Mouse (Mus musculus): Measurements from ENCODE around the gene Lancl3.

Gene Lancl3

DNA sequence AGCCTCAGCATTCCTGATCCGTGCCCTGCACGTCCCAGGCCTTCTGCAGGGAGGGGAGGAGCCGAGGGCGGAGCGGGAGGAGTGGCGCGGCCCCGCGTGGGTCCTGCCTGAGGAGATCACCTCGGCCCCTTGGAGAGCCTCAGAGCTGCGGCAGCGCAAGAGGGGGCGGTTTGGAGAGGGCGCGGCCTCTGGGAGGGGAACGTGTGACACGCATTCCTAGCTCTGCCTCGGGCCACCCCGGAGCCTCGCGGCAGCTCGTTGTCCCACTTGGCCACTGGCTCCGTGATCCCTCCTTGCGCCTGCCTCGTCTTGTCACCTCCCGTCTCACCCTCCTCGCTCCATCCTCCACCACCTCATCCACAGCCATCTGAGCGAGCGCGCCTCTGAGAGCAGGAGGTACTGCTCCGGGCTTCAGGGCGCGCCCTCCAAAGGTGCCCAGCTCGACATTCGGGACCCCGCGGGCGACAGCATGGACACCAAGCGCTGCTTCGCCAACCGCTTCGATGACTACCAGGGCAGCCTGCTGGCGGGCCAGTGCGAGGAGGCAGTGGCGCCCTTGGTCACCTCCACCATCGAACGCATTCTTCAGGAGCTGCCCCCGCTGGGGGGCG is at the start of gene Lancl3:
Gene Lancl3 (plus strand): TSS at position 142 of the 611 bp plus-strand sequence.
- peak in 1 of 2 experiments; percentile 13 for DNase-seq (ENCODE audit: low spot score in 2 of 2)

DNA sequence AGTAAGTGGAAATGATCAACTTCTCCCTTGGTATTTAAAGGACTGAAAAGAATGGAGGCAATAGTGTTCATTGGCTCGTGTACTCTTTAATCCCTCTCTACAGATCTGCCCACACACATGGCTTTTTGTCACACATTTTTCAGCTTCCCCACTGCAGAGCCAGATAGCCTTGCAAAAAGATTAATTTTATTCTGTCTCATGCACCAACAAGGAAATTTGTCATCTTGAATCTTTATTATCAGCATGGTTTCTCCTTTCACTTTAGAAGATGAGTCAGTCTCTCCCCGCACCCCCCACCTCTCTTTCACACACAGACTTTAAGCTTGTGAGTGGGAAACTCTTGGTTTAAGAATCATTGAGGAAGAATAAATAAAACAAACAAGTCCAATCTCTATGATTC is 20.7 kb upstream of the Lancl3 start:
- no peak for DNase-seq (ENCODE audit: low spot score in 2 of 2)

DNA sequence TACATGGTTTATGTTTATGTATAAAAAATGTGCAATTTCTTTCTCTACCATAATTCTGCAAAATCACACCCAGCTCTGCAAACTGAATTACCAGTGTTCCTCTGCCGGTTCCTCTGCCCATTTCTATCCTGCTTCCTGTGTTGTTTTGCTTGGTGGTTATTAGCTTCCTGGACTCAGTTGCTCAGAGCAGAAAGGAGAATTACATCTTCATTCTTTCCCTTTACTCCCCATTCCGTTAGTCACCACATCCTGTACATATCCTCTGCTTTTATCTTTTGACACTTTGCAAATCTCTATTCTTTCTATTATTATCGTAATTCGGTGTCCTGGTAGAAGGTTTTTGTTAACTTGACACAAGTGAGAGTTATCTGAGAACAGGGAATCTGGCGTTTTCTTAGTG is 18.1 kb upstream of the Lancl3 start:
- no peak for DNase-seq (ENCODE audit: low spot score in 2 of 2)

DNA sequence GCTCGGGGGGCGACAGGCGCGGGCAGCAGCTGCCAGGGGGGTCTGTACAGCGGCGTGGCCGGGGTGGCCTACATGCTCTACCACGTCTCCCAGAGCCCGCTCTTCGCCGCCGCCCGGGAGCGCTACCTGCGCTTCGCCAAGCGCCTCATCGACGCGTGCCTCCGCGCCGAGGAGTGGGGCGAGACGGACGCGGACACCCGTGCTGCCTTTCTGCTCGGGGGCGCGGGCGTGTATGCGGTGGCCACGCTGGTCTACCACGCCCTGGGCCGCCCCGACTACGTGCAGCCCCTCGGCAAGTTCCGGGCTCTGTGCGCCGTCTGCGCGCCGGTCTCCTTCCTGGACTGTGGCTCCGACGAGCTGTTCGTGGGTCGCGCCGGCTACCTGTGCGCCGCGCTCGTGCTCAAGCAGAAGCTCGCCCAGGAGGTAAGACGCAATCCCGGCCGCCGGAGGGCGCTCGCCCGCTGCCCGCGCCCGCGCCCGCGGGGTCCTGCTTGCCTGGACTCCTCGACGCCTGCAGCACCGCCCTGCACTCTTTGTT is 747 bp downstream of the Lancl3 start:
- DNase-seq (ENCODE audit: low spot score in 2 of 2): peak in 1 of 2 experiments; percentile 44

DNA sequence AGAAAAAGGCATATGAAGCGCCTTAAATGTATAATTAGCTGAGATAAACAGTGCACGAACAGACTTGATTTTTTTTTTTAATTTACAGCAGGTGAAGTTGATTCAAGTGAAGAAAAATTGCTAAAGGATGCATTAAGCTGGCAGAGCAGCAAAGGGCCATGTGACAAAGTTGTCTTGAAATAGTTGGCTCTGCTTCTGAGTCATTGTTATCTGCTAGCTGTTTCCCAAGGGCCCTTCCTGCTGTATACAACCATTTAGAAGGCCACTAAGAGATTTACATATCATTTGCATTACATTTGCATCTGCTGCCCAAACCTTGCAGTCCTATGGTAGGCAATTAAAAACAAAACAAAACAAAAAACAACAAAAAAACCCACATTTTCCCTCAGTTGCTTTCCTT is 2.3 kb downstream of the Lancl3 start:
- no peak for DNase-seq (ENCODE audit: low spot score in 2 of 2)

DNA sequence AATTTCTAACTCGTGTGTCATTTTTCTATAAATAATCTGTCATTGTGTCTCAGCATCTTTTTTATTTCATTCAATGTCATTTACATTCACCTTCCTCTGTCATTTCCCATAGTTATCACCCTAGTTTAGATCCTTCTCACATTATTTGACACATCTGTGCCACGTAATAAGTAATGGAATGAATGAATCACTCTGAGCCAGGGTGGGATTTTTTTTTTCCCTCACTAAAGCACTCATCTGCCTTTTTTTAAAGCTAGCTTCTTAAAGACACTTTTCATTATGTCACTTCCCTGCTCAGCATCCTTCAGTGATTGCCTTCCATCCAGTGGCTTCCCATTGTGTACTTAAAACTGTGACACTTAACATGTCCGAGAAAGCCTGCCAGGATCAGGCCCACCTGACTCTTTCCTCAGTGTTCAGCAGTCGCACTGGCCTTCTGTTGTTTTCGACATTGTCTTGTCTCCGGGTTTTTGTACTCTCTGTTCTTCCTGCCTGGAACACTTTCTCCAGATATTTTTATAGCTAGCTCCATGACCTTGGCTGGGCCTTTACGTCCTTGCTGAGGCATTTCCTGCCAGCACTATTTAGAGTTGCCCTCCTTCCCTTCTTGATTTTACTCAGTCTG is 3.2 kb downstream of the Lancl3 start:
- no peak for DNase-seq (ENCODE audit: low spot score in 2 of 2)

DNA sequence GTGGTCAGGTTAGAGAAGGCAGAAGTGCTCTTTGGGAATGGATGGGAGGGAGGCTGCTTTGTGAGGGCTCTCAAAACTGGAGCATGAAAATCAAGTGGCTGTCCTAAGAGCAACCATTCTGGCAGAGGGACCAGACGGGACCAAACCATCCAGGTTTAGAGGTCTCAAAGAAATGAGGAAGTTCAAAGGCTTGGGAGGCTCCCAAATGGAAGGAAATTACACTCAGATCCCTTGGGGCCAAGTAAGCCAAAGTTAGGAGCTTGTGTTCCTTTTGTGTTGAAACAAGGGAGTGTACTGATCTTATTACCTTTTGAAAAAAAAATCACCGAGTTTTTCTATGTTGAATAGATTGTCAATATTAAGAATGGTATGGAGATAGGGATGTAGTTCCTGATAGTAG is 5.4 kb downstream of the Lancl3 start:
- no peak for DNase-seq (ENCODE audit: low spot score in 2 of 2)

DNA sequence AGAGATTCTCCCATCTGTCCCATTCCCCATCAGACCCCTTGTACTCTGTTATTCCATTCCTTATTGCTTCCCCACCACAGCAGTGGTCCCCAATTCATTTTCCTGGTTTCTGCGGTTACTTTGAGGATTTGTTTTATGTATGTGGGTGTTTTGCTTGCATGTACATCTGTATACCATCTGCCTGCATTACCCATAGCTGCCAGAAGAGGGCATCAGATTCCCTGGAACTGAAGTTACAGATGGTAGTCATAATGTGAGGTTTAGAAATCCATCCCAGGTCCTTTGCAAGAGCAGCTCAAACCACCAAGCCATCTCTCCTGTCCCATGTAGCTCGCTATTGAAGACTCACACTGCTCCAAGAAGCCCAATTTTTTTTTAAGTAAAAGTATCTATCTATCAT is 16.5 kb downstream of the Lancl3 start:
- DNase-seq (ENCODE audit: low spot score in 2 of 2): peak in 1 of 2 experiments; percentile 67

DNA sequence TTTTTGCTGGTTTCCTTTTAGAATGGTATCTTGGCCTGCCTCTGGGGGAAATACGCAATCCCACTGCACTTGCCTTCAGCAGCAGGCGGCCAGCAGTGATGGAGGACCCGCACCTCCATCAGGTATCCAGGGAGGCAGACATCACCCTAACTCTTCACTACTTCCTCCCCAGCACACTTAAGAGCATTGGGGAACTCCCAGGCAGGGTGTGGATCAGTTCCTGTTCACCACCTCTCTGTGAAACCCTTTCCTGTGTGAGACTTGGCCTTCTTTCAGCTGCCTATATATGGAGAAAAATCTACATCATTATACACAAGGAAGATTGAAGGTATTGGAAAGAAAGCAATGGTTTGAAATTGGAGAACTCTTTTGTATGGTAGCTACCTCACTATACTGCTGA is 19.9 kb downstream of the Lancl3 start:
- no peak for DNase-seq (ENCODE audit: low spot score in 2 of 2)

DNA sequence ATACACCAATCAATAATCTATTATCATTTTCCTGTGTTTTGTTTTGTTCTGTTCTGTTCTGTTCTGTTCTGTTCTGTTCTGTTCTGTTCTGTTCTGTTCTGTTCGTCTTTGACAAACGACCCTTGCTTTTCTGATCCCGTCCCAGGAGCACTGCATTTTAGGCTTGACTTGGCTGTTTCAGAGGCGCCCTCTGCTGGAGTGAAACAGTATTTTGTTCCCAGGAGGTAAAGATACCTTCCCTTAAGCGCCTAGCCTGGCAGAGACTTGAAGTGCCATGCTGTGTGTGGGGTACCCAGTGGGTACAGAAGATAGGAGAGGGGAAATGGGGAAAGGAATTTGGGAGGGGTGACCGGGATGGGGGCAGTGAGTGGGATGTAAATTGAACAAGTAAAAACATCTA is 21.5 kb downstream of the Lancl3 start:
- peak; percentile 48 to 75 for DNase-seq (ENCODE audit: low spot score in 2 of 2)

DNA sequence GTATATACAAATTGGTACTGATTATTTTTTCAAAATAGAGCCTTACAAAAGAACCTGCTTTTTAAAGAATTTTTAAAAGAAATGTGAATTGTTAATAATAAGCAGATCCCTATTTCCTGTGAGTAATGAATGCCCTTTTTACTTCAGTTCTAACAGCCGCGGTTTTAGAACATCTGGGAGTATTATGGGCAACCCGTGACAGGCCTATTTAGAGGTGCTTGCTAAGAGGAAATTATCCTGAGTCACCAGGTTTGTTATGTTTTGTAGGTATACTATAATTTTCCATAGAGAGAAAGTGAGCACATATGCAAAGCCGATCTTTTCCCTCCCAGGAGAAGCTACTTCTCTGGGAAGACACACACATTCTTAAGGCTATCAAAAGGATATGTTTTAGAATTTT is 22.0 kb downstream of the Lancl3 start:
- DNase-seq (ENCODE audit: low spot score in 2 of 2): no peak

DNA sequence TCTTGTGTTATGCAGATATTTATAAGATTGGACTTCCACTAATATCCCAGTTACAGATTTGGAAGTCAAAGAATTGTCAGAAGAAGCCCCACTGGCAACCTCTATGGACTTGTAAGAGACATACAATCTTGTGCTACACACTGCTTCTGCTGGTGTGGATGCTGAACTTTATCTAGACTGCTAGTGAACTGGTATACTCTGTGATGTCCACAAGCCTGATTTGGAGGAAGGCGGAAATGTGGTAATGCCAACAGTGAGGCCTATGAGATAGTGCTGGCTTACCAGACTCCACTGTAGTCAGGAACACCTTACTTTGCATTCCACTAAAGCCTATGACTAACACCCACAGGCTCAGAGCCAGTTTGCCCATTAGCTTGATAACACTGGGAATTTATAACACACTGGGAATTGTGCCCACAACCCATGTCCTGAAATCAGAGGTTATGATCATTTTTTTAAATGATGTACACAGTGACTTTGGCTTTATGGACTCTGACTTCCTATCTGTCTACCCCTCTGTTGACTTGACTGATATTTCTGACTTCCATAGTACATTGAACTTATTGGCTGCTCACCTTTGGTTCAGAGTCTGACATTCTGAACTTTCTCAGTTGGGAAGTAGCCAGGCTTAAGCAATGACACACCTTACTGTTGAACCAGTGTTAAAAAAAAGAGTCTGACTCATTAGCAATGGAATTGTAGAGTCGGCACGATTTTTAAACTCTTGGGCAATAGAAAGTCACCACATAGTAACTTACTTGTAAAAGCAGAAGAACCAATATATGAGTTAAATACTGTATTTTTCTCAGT is 22.9 kb downstream of the Lancl3 start:
- no peak for DNase-seq (ENCODE audit: low spot score in 2 of 2)

DNA sequence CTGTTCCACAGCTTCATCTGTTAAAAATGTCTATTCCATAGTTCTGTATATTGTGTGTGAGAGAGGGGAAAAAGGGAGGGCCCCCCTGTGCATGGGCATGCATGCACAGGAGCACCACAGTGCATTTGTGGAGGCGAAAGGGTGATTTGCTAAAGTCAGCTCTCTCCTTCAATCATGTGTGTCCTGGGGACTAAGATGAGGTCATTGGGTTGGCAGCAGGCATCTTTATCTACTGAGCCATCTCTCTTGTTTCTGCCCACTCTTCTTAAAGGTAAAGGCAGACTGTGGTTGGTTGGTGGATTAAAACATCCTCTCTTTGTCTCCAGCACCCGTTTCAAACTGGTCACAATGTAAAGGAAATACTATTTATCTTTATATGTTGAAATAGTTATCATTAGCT is 27.4 kb downstream of the Lancl3 start:
- no peak for DNase-seq (ENCODE audit: low spot score in 2 of 2)

DNA sequence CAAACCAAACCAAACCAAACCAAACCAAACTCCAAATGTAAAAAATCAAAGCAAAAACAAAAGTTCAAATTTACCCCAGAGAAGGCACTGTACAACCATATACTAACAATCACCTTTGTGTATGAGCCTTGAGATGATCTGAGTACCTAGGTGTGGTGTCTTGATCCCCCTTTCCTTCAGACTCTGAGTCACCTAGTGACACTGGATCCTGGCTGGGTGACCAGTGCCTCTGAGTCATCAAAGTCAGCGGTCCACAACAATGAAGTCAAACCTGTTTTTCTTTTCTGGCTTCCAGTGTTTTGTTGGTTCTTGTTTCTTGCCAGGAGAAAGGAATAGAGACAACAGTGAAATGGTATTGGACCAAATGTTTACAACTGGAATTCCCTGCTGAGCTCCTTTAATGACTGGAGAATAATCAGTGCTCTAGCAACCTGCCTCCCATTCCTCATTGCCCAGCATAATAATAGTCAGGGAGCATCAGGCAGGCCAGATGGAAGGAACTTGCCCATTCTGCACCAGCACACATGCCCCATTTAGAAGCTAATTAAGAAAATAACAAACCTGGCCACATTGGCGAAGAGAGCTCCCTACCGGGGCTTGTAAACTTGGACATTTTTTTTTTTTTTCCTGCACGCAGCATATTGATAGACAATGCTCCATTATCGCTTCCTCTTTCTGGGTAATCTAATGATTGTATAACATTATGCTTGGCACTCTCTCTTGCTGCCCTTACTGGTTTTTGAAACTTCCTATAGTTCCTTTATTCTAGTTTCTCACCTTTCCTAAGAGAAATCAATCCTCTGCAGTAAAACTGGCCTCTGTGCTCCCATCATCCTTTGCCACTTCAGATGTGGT is 41.3 kb downstream of the Lancl3 start:
- no peak for DNase-seq (ENCODE audit: low spot score in 2 of 2)

DNA sequence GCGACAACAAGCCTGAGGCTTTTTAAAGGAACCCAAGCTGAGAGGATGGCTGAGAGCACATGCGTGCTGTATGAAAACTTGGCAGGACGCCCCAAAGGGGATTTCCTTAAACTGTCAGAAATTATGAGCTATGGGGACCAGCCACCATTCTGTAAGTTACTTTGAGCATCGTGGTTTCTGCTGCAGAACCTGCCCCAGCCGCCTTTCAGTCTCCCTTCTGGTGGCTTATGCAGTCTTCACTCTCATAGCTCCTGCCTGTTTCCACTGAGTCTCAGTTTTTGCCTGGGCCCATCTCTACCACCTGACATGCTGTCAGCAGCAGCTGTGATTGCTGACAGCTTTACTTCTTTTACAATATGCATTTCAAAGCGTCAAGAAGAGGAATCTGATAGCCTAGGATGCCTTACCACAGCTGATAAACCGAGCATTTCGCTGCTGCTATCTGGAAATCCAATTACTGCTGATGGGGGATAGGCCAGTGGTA is 43.7 kb downstream of the Lancl3 start:
- DNase-seq (ENCODE audit: low spot score in 2 of 2): peak in 1 of 2 experiments; percentile 20

DNA sequence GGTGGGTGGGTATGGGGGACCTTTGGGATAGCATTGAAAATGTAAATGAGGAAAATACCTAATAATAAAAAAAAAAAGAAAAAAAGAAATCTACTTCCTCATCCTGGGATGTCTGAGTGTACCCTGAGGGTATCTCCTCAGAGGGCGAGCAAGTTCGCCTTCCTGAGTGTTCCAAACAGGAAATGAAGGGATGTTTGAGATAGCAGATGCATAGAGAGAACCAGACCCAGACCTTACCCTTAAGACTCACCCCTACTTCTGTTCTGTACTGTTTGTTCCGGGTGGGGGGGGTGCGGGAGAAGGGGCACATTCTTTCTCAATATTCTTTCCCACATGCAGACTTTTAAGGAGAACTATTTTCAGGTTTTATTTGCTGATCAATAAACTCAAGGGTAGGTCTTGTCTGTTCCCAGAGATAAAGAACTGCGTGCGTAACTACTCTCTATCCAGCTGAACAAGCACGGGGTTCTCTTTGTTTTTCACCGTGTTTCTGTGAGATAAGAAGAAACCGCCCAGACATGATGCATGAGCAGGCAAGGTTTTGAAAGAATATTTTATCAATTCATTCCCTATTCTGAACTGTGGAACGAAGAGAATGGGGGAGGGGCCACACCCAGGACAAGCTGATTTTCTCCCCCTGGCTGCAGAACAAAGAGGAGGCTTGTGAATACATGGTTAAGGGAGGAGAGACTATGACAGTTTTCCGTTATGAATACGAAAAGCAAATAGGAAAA is 45.1 kb downstream of the Lancl3 start:
- DNase-seq (ENCODE audit: low spot score in 2 of 2): peak in 1 of 2 experiments; percentile 39

DNA sequence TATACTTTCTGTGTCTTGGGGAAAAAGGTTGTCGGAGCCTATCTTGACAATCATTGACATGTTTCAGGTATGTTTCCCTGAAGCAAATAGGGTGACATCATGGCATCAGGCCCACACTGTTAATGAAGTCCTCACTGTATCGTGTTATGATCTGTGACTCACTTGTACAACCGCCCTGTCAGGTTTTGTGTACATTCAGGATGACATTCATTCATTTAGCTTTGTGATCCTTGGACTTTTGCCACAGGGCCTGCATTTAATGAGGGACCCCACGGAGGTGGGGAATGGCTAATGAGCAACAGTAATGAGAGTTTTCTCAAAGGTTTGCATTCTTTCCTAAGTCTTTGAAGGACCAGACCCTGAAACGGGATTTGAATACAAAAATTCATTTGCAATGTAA is 49.2 kb downstream of the Lancl3 start:
- DNase-seq (ENCODE audit: low spot score in 2 of 2): no peak

DNA sequence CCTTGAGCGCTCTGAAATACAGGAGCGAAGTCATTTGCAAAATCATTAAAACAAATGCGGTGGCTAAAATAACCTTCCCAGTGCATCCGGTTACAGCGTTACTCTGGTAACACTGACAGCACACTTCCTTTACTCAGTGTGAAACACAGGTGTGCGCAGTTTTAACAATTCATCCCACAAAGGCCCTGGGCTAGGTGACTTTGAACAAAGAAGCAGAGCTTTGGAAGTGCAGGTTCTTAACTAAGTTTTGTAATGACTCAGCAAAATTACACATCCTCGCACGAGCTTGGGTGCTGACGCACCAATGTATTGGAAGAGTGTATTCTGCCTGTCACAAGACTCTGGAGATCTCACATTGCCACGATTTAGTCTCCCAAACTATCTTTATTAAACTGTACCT is 54.3 kb downstream of the Lancl3 start:
- DNase-seq (ENCODE audit: low spot score in 2 of 2): no peak

DNA sequence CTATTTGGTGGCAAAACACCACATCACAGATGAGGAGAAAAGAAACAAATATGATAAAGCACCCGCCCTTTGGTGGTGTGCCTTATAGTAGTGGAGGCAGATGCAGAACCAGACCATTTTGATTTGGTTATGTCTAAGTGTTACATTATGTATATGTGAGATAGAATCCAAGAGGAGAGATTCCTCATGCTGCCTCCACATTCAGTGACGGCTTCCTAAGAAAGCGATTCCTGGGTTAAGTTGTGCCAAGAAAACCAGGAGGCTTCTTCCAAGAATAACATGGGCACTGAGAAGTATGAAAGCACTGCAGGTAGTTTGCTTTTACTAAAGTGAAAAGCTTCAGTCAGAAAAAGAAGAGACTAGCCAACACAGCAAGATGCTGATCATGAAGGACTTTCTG is 55.2 kb downstream of the Lancl3 start:
- no peak for DNase-seq (ENCODE audit: low spot score in 2 of 2)

DNA sequence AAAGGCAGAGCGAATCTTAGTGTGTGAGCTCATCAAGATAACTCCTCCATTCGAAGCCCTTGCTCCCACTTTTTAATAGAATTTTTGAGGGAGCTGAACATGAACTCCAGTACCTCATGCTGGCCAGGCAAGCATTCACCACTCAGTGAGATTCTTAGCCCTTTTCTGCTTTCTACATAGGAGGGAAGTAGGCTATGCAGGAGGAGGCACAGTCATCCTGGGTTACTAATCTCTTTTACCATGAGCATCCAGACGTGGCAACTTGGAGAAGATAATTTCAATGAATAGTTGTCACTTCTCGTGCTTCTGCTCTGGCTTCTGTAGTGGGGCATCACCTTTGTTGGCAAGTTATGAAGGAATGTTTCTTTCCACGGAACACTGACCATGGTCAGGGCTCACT is 57.1 kb downstream of the Lancl3 start, which contains the start of gene Gm14862:
Gene Gm14862 (minus strand): TSS at position 134 of the 400 bp plus-strand sequence.
- no peak for DNase-seq (ENCODE audit: low spot score in 2 of 2)

DNA sequence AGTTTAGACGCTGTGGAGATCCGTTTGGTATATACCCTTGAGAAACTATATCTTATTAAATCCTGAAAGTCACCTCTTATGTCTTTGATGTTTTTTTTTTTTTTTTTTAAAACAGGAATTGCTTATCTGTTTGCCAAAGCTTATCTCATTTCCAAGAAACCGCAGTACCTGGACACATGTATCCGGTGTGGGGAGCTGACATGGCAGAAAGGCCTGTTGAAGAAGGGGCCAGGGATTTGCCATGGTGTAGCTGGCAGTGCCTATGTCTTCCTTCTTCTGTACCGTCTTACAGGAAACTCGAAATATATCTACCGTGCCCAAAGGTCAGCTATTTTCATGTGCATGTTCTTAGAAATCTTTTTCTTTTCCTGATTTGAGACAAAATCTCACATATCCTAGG is 58.1 kb downstream of the Lancl3 start:
- DNase-seq (ENCODE audit: low spot score in 2 of 2): no peak

Measured in spleen, postnatal 10 days (tissue).